Mouse (Mus musculus) skeletal muscle tissue, adult 2 months (tissue): ENCODE data around the gene Tfdp2.
"Not testable (repeated sequence)": the region's sequence is repeated elsewhere in the genome, so short reads cannot be mapped to it uniquely, and the experiment has no call there.

Experiments used
- DNase-seq: peaks from one replicate; pipeline ENCODE4 v3.0.0-alpha.2; 2012; ENCODE audit warnings: low read depth, low spot score

Tfdp2 gene

DNA sequence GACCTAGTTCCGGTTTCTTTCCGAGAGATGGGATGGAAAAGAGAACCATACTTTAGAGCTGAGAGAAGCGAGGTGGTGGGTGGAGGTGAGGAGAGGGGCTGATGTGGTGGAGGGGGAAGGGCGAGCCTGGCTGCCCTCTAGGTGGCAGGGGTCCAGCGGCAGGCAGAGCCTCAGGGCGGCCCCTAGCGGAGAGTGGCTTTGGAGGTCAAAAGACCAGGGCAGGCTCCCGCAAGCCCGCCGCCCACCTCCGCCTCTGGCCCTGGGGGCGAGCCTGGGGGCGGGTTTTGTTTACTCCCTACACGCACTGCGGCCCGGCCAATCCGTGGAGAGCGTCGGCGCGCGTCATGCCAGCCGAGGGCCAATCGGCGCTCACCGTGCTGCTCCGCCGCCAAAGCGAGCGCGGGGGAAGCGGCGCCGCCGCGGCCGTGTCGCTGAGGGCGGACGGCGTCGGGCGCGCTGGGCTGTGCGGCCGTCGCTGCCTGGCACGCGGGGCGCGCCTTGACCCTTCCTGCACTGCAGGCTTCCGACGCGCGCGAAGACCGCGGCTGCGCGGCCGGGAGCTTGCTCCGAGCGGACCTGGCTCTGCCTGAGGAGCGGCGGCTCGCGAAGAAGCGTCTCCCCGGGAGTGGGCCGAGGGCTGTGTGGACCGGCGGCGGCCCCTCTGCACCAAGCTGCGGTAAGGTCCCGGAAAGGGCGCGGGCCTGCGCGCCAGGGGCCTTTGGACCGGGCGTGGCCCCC is at the start of gene Tfdp2:
Tfdp2 (plus strand) TSS at position 391 of the 738 bp plus-strand sequence.
- DNase-seq = peak; percentile 90

DNA sequence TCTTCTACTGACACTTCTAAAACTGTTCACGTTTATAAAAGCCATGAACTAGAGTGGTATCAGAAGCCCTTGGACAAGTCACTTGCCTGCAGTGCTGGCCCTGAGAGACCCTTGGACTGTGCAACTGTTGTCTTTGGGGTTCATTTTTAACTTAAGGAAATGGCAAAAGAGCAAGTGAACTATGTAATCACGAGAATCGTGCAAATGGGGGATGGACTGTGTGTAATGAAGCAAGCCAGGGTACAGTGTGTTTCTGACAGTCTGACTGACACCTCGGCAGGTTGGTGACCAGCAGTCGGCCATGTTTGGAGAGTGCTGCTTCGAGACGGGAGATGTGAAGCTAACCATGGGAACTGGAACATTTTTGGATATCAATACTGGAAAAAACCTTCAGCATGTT is 43.3 kb upstream of the Tfdp2 start:
- DNase-seq = no peak

DNA sequence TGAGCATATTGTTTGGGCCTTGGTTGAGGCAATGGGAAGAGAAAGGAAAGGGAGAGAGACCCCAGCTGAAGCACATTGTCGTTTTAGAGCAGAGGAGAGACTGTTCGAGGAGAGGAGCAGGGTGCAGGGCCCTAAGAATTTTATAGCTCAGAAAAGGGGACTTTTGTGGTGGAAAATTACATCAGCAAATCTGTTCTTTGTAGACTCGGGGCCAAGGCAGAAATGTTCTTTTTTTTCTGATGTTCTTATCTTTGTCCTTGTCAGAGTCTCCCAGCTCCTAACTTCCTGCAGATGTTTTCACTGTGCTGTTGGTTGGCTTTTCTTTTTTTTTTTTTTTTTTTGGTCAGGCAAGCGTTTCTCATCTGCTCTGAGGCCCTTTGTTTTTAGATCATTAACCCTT is 37.6 kb upstream of the Tfdp2 start:
- DNase-seq = no peak

GRCm38 (mm10) chr9:96159047-96159446 is 37.0 kb upstream of the Tfdp2 start:
- DNase-seq = no peak

DNA sequence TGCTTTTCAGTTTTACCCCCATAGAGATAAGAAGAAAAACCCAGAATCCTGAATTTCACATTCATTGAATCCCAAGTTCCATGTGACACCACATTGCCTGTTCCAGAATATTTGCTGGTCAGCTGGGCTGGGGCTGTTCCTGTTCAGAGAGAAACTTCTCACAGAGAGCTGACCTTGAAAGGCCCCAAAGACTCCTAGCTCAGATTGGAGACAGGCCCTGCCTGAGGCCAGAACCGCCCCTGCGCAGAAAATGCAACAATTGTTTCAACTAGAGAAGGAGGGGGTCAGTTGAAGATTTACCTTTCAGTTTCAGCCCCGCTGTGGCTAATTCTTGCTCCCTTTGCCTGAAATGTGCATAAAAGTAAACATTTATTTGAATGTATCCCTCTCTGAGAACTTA is 35.3 kb upstream of the Tfdp2 start:
- peak; percentile 6 for DNase-seq

- DNase-seq = no peak
These were observed 33.7 kb upstream of the Tfdp2 start for GRCm38 (mm10) chr9:96162421-96162820.

- no peak for DNase-seq
These were observed 32.6 kb upstream of the Tfdp2 start for GRCm38 (mm10) chr9:96163443-96163842.

GRCm38 (mm10) chr9:96163983-96164382 is 32.1 kb upstream of the Tfdp2 start:
- DNase-seq = not testable (repeated sequence)

GRCm38 (mm10) chr9:96167168-96167585 is 28.9 kb upstream of the Tfdp2 start:
- DNase-seq = peak; percentile 32

DNA sequence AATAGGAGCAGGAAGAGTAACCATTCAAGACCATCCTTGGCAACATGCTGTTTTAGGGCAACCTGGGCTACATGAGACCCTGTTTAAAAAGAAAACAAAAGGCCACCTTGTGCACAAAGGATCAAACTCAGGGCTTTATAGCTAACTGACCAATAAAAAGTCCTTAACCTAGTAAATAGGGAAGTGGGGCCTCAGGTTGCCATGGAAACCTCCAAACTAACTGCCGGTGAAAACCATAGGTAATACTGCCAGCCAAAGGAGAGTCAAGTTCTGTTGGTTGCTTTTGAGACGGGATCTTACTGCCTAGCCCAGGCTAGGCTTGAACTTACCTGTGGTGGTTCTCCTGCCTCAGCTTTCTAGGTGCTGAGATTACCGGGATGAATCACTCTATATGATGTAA is 25.5 kb upstream of the Tfdp2 start:
- DNase-seq = no peak

DNA sequence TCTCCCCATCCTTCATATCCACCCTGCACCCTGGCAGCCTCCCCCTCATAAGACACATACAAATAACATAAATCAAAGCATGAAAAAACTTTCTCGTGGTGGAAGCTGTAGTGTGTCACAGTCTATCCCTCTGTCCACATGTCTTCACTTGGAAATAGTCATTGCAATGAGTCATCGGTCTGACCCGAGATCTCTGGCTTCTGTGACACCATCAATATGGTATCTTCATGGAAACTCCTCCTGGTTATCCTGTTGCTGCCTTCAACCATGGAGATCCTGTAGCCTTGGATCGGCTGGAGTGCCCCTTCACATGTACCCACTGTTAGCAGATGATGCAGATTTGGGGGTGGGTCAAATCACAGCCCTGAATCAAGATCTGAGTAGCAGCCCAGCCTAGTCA is 11.2 kb upstream of the Tfdp2 start:
- no peak for DNase-seq

- DNase-seq = no peak
These were observed 9.4 kb upstream of the Tfdp2 start for GRCm38 (mm10) chr9:96186701-96187100.

- DNase-seq = no peak
These were observed 634 bp downstream of the Tfdp2 start for GRCm38 (mm10) chr9:96196636-96197181.

- peak; percentile 59 for DNase-seq
These were observed 1.7 kb downstream of the Tfdp2 start for GRCm38 (mm10) chr9:96197806-96198205.

GRCm38 (mm10) chr9:96203663-96204062 is 7.6 kb downstream of the Tfdp2 start:
- DNase-seq = no peak

DNA sequence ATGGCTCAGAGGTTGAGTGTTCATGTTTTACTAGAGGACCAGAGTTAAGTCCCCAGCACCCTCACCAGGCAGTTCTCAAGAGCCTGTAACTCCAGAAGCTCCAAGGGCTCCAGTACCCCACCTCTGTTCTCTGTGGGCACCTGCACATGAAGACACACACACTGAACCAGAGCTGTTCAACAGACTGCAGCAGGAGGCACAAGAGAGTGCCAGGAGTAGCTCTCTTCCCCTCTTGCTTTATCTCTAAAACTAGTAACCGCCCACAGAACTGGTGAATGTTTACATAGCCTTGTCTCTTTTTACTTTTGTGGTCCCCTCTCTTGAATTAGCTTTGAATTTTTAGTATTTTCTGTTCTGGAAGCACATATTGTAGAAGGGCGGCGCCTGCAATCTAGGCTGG is 11.4 kb downstream of the Tfdp2 start:
- DNase-seq = no peak

DNA sequence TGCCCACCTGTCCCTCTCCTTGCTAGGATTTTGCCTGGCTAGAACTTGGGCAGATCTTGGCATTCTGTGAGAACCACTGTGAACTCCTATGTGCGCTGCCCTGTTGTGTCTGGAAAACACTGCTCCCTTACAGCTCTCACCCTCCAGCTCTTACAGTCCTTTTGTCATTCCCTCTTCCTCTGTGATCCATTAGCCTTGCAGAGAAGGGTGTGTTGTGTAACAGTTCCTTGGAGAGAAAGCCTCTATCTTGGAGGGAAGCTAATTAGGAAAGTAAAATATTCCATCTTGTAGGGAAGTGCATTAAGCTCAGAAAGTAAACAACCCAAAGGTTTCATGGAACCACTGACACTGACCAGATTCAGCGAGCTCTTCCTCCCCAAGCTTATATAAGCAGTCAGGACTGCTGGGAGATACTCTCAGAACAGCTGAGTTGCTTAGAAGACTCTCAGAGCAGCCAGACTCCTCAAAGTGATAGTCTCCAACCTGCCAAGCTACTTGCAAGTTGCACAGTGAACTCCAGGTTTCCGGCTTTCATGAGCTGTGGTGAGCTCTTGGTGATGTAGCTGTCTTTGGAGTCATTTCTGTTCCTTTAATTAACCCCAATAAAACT is 17.1 kb downstream of the Tfdp2 start:
- DNase-seq = no peak

- no peak for DNase-seq
These were observed 18.1 kb downstream of the Tfdp2 start for GRCm38 (mm10) chr9:96214171-96214570.

DNA sequence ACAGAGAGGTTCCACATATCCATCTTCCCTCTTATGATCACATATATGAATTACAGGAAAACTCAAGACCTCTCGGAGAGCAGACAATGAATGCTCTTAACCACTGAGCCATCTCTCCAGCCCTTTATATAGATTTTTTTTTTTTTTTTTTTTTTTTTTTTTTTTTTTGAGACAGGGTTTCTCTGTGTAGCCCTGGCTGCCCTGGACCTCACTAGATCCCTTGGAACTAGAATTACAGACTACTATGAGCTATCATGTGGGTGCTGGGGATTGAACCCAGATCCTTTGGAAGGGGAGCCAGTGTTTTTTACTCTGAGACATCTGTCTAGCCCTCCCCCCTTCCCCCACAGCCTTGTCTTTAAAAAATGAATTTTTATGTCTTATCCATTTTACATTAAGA is 21.2 kb downstream of the Tfdp2 start:
- DNase-seq = no peak

GRCm38 (mm10) chr9:96217799-96218198 is 21.7 kb downstream of the Tfdp2 start:
- DNase-seq = no peak

- no peak for DNase-seq
These were observed 23.1 kb downstream of the Tfdp2 start for GRCm38 (mm10) chr9:96219114-96219669.

DNA sequence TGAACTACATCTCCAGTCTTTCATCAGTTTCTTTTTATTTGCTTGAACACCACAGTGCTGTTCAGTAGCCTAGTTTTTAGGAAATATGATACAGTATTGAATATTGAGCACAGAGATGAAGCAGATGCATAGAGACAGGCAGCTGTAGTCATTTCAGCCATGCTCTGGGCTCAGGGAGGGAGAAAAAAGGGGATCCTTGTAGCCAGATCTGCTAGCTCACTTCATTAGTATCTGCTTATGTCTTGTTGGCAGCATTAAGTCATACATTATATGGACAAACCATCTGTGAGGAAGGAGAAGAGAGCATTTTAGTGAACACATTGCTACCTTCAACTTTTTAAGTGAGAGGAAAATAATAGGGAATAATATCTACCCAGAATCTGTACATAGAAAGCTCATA is 24.3 kb downstream of the Tfdp2 start:
- DNase-seq = no peak

GRCm38 (mm10) chr9:96223302-96223701 is 27.2 kb downstream of the Tfdp2 start:
- DNase-seq = peak; percentile 10
